Mouse (Mus musculus) cortical plate, adult 2 months (tissue): ENCODE measurements around the gene Dpy30.

ENCODE experiments used
- CTCF ChIP-seq: fragments of 200-500 bp; IDR thresholded peaks from 2 replicates; pipeline ENCODE4 v1.5.1; 2011; ENCODE audit warnings: mild to moderate bottlenecking, control low read depth, low read length; ENCODE audit not compliant: insufficient read depth; ENCODE audit errors: extremely low read depth
- POLR2A ChIP-seq: fragments of 200-500 bp; IDR thresholded peaks from 2 replicates; pipeline ENCODE4 v1.6.1; 2011; ENCODE audit warnings: mild to moderate bottlenecking, low read length, control low read depth; ENCODE audit not compliant: insufficient read depth; ENCODE audit errors: extremely low read depth

DNA sequence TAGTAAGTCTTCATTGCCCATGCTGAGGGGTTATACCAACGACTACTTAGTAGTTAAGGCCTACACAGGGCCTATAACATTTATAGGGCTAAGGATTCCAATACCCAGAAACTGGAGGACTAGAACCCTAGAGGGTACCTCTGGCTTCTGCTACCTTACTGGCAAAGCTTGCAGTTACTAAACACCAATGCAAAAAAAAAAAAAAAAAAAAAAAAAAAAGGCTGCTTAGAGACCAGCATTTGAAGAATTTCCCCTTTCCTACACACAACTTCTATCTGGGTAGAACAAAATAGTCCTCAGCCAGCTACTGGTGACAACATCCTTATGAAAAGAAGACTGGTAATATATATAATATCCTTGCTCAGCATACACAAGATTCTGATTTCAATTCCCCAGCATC, 58.1 kb downstream of the Dpy30 start:
- TF ChIP-seq CTCF (no peak), POLR2A (no peak)
